Mouse (Mus musculus) macrophage (primary cell): ENCODE data around the gene Pdcd4. TPM values are rescaled to one million over a fixed set of nuclear protein-coding genes. Genes with fewer than 3 reads are reported as not detected.
A peak's percentile ranks its signal among the peaks of the same experiment; 100 is the strongest.
"Not testable (repeated sequence)": the region's sequence is repeated elsewhere in the genome, so short reads cannot be mapped to it uniquely, and the experiment has no call there.

ENCODE experiments used
- H3K27ac ChIP-seq: fragments of 350-480 bp; formaldehyde crosslinking; 2 replicates; pipeline ENCODE4 v1.9.0; 2021
- H3K36me3 ChIP-seq: fragments of 350-480 bp; formaldehyde crosslinking; 2 replicates; pipeline ENCODE4 v1.9.0; 2021; ENCODE audit errors: inconsistent target
- H3K4me3 ChIP-seq: fragments of 350-480 bp; formaldehyde crosslinking; 2 replicates; pipeline ENCODE4 v1.9.0; 2021; ENCODE audit errors: inconsistent target
- H3K79me2 ChIP-seq: fragments of 350-480 bp; formaldehyde crosslinking; 2 replicates; pipeline ENCODE4 v1.9.0; 2021; ENCODE audit errors: inconsistent target
- WGBS: methylation state at CpG from one replicate; pipeline ENCODE4 v1.1.7; 2026; ENCODE audit warnings: inconsistent platforms; ENCODE audit not compliant: missing documents; 5-methylcytosine and 5-hydroxymethylcytosine counted together
- polyA plus RNA-seq: library from polyadenylated mRNA; stranded (reverse); fragments of 250-400 nt; gene quantifications from 3 replicates; pipeline ENCODE4 v1.2.4, GENCODE M21; 2018; ENCODE audit warnings: inconsistent platforms

The Pdcd4 gene
- polyA plus RNA-seq, 1 experiment from 2014 or later, result 15.6 TPM

- H3K36me3 ChIP-seq, result peaks cover 10% of the 10 kb centered on the region; the same call in 1 of the 2 replicates
- H3K4me3 ChIP-seq, result no peak overlapping the region
- WGBS, result 73% methylated on average over 4 of the region's 4 CpGs
- H3K79me2 ChIP-seq, result peaks cover 17% of the 10 kb centered on the region; the same call in 1 of the 2 replicates
- no peak overlapping the region for H3K27ac ChIP-seq
These were observed 47.4 kb downstream of the Pdcd4 start for GRCm38 (mm10) chr19:53939467-53939866.

- peaks cover 10% of the 10 kb centered on the region; the same call in 1 of the 2 replicates for H3K36me3 ChIP-seq
- 90% methylated on average over 4 of the region's 4 CpGs for WGBS
- H3K4me3 ChIP-seq, result no peak overlapping the region
- H3K79me2 ChIP-seq, result peaks cover 26% of the 10 kb centered on the region
- H3K27ac ChIP-seq, result no peak overlapping the region
These were observed 49.1 kb downstream of the Pdcd4 start for GRCm38 (mm10) chr19:53941139-53941538.

- Histone ChIP-seq H3K36me3 (peaks cover 10% of the 10 kb centered on the region; the same call in 1 of the 2 replicates), H3K4me3 (no peak overlapping the region), H3K79me2 (peaks cover 38% of the 10 kb centered on the region), H3K27ac (peak overlapping the region; percentile 78; the same call in 1 of the 2 replicates)
- 73% methylated on average over 2 of the region's 2 CpGs for WGBS
These were observed 50.3 kb downstream of the Pdcd4 start for GRCm38 (mm10) chr19:53942342-53942741.

GRCm38 (mm10) chr19:53943802-53944785, 52.1 kb downstream of the Pdcd4 start, which contains the start of the genes Shoc2 and Bbip1:
Gene Shoc2 (plus strand): TSS chr19:53944306.
Gene Bbip1 (minus strand): TSS chr19:53944627.
- peak within 1 kb of the TSS; percentile 78 for H3K27ac ChIP-seq
- under 1% methylated on average over 60 of the region's 62 CpGs for WGBS
- H3K4me3 ChIP-seq, result peak within 1 kb of the TSS; percentile 74

GRCm38 (mm10) chr19:53944786-53945169, 52.7 kb downstream of the Pdcd4 start:
- no peak overlapping the region for H3K4me3 ChIP-seq
- H3K79me2 ChIP-seq, result peaks cover 63% of the 10 kb centered on the region
- WGBS, result 0% methylated on average over 44 of the region's 47 CpGs
- H3K36me3 ChIP-seq, result no peaks in the 10 kb centered on the region
- no peak overlapping the region for H3K27ac ChIP-seq

More at GRCm38 (mm10) chr19:53943802-53944785, 52.1 kb downstream of the Pdcd4 start, which contains the start of the genes Shoc2 and Bbip1:
- H3K79me2 ChIP-seq, result peaks cover 56% of the 10 kb centered on the region
- no peaks in the 10 kb centered on the region for H3K36me3 ChIP-seq

- WGBS, result under 1% methylated on average over 47 of the region's 69 CpGs
- peak overlapping the region; percentile 74 for H3K4me3 ChIP-seq
- peaks cover 69% of the 10 kb centered on the region for H3K79me2 ChIP-seq
- H3K36me3 ChIP-seq, result no peaks in the 10 kb centered on the region
- 0 out of 2 replicates have a peak overlapping the region, but pooled peaks have one; percentile 7 for H3K27ac ChIP-seq
These were observed 53.4 kb downstream of the Pdcd4 start for GRCm38 (mm10) chr19:53945171-53946042.

- Histone ChIP-seq H3K27ac (no peak overlapping the region), H3K4me3 (no peak overlapping the region), H3K36me3 (no peaks in the 10 kb centered on the region), H3K79me2 (peaks cover 100% of the 10 kb centered on the region)
- 94% methylated on average over 2 of the region's 2 CpGs for WGBS
These were observed 65.5 kb downstream of the Pdcd4 start for GRCm38 (mm10) chr19:53957513-53957912.

GRCm38 (mm10) chr19:53962511-53962910, 70.5 kb downstream of the Pdcd4 start:
- Histone ChIP-seq H3K4me3 (no peak overlapping the region), H3K36me3 (no peaks in the 10 kb centered on the region), H3K27ac (no peak overlapping the region), H3K79me2 (peaks cover 100% of the 10 kb centered on the region)
- WGBS, result 94% methylated on average over 4 of the region's 4 CpGs

- 100% methylated on average over 1 of the region's 3 CpGs for WGBS
- H3K27ac ChIP-seq, H3K4me3 ChIP-seq, H3K36me3 ChIP-seq: not testable (repeated sequence)
- peaks cover 100% of the 10 kb centered on the region for H3K79me2 ChIP-seq
These were observed 72.3 kb downstream of the Pdcd4 start for GRCm38 (mm10) chr19:53964347-53964746.

GRCm38 (mm10) chr19:53964910-53965633, 73.0 kb downstream of the Pdcd4 start:
- peaks cover 100% of the 10 kb centered on the region for H3K79me2 ChIP-seq
- no peak overlapping the region for H3K4me3 ChIP-seq
- WGBS, result 94% methylated on average over 10 of the region's 10 CpGs
- no peaks in the 10 kb centered on the region for H3K36me3 ChIP-seq
- H3K27ac ChIP-seq, result no peak overlapping the region

GRCm38 (mm10) chr19:53969226-53969625, 77.2 kb downstream of the Pdcd4 start:
- Histone ChIP-seq H3K27ac (no peak overlapping the region), H3K79me2 (peaks cover 100% of the 10 kb centered on the region), H3K36me3 (no peaks in the 10 kb centered on the region), H3K4me3 (no peak overlapping the region)
- 98% methylated on average over 3 of the region's 3 CpGs for WGBS

- H3K36me3 ChIP-seq, result no peaks in the 10 kb centered on the region
- peaks cover 100% of the 10 kb centered on the region for H3K79me2 ChIP-seq
- H3K4me3 ChIP-seq, result no peak overlapping the region
- no peak overlapping the region for H3K27ac ChIP-seq
- 73% methylated on average over 7 of the region's 7 CpGs for WGBS
These were observed 79.9 kb downstream of the Pdcd4 start for GRCm38 (mm10) chr19:53971938-53972337.

GRCm38 (mm10) chr19:53973656-53974055, 81.6 kb downstream of the Pdcd4 start:
- Histone ChIP-seq H3K79me2 (peaks cover 100% of the 10 kb centered on the region), H3K4me3 (no peak overlapping the region), H3K36me3 (no peaks in the 10 kb centered on the region), H3K27ac (no peak overlapping the region)
- 73% methylated on average over 1 of the region's 1 CpGs for WGBS
